Mouse (Mus musculus): ENCODE results near the gene Papln. TPM values are rescaled to one million over a fixed set of nuclear protein-coding genes. Genes with fewer than 3 reads are reported as not detected.

Gene Papln
- polyA plus RNA-seq, 1 experiment from 2014 or later = 0.05 TPM

GRCm38 (mm10) chr12:83791737-83792136 lies 28.3 kb downstream of the Papln start:
- 91% methylated on average over 10 of the region's 10 CpGs for WGBS
- Histone ChIP-seq H3K4me2 (replicated peaks) (no peak overlapping the region), H3K36me3 (peaks cover 29% of the 10 kb centered on the region), H3K27ac (replicated peaks) (no peak overlapping the region), H3K4me1 (no peaks in the 10 kb centered on the region), H3K4me3 (no peak overlapping the region), H3K9me3 (no peaks in the 10 kb centered on the region), H3K9ac (replicated peaks) (no peak overlapping the region), H3K27me3 (no peaks in the 10 kb centered on the region)
- ATAC-seq (ENCODE audit: low FRiP score, low read depth) = no peak

- Histone ChIP-seq H3K4me2 (replicated peaks) (no peak overlapping the region), H3K36me3 (peaks cover 35% of the 10 kb centered on the region), H3K27ac (replicated peaks) (no peak overlapping the region), H3K9ac (replicated peaks) (no peak overlapping the region), H3K4me3 (no peak overlapping the region), H3K27me3 (no peaks in the 10 kb centered on the region), H3K4me1 (no peaks in the 10 kb centered on the region), H3K9me3 (no peaks in the 10 kb centered on the region)
- ATAC-seq (ENCODE audit: low FRiP score, low read depth) = no peak
- WGBS = 73% methylated on average over 10 of the region's 10 CpGs
These were observed 29.4 kb downstream of the Papln start for GRCm38 (mm10) chr12:83792706-83793410.

GRCm38 (mm10) chr12:83795051-83795450 lies 31.6 kb downstream of the Papln start:
- WGBS = 52% methylated on average over 2 of the region's 2 CpGs
- H3K9ac ChIP-seq (replicated peaks) = no peak overlapping the region
- H3K4me1 ChIP-seq = no peaks in the 10 kb centered on the region
- no peaks in the 10 kb centered on the region for H3K9me3 ChIP-seq
- peaks cover 53% of the 10 kb centered on the region for H3K36me3 ChIP-seq
- H3K27ac ChIP-seq (replicated peaks) = no peak overlapping the region
- ATAC-seq (ENCODE audit: low FRiP score, low read depth) = no peak
- no peak overlapping the region for H3K4me2 ChIP-seq (replicated peaks)
- H3K4me3 ChIP-seq = no peak overlapping the region
- H3K27me3 ChIP-seq = no peaks in the 10 kb centered on the region

GRCm38 (mm10) chr12:83795586-83795985 lies 32.2 kb downstream of the Papln start:
- no peak for ATAC-seq (ENCODE audit: low FRiP score, low read depth)
- H3K4me1 ChIP-seq = no peaks in the 10 kb centered on the region

GRCm38 (mm10) chr12:83798313-83798712 lies 34.9 kb downstream of the Papln start:
- Histone ChIP-seq H3K27me3 (no peaks in the 10 kb centered on the region), H3K9ac (replicated peaks) (no peak overlapping the region), H3K27ac (replicated peaks) (no peak overlapping the region), H3K4me1 (no peaks in the 10 kb centered on the region), H3K4me2 (replicated peaks) (no peak overlapping the region), H3K4me3 (no peak overlapping the region), H3K9me3 (no peaks in the 10 kb centered on the region), H3K36me3 (peaks cover 61% of the 10 kb centered on the region)
- ATAC-seq (ENCODE audit: low FRiP score, low read depth) = no peak
- 86% methylated on average over 5 of the region's 5 CpGs for WGBS

More at GRCm38 (mm10) chr12:83795586-83795985, 32.2 kb downstream of the Papln start:
- H3K4me2 ChIP-seq (replicated peaks) = no peak overlapping the region
- H3K27ac ChIP-seq (replicated peaks) = no peak overlapping the region
- H3K4me3 ChIP-seq = no peak overlapping the region
- no peak overlapping the region for H3K9ac ChIP-seq (replicated peaks)
- H3K36me3 ChIP-seq = peaks cover 59% of the 10 kb centered on the region
- H3K27me3 ChIP-seq = no peaks in the 10 kb centered on the region
- WGBS = 90% methylated on average over 6 of the region's 7 CpGs
- no peaks in the 10 kb centered on the region for H3K9me3 ChIP-seq

GRCm38 (mm10) chr12:83800943-83801342 lies 37.5 kb downstream of the Papln start:
- no peaks in the 10 kb centered on the region for H3K4me1 ChIP-seq
- H3K9ac ChIP-seq (replicated peaks) = no peak overlapping the region
- H3K4me3 ChIP-seq = no peak overlapping the region
- no peaks in the 10 kb centered on the region for H3K27me3 ChIP-seq
- peaks cover 75% of the 10 kb centered on the region for H3K36me3 ChIP-seq
- no peak overlapping the region for H3K27ac ChIP-seq (replicated peaks)
- 53% methylated on average over 9 of the region's 9 CpGs for WGBS
- no peak overlapping the region for H3K4me2 ChIP-seq (replicated peaks)
- no peak for ATAC-seq (ENCODE audit: low FRiP score, low read depth)
- 0 out of 2 replicates have a peak, but pooled peaks cover 4% of the 10 kb centered on the region for H3K9me3 ChIP-seq

- 93% methylated on average over 7 of the region's 7 CpGs for WGBS
- no peak for ATAC-seq (ENCODE audit: low FRiP score, low read depth)
- H3K4me2 ChIP-seq (replicated peaks) = no peak overlapping the region
- H3K36me3 ChIP-seq = peaks cover 79% of the 10 kb centered on the region
- H3K4me1 ChIP-seq = no peaks in the 10 kb centered on the region
- H3K27me3 ChIP-seq = no peaks in the 10 kb centered on the region
- no peak overlapping the region for H3K27ac ChIP-seq (replicated peaks)
- H3K9ac ChIP-seq (replicated peaks) = no peak overlapping the region
- 0 out of 2 replicates have a peak, but pooled peaks cover 4% of the 10 kb centered on the region for H3K9me3 ChIP-seq
- no peak overlapping the region for H3K4me3 ChIP-seq
These were observed 40.2 kb downstream of the Papln start for GRCm38 (mm10) chr12:83803641-83804040.

- WGBS = 91% methylated on average over 3 of the region's 3 CpGs
- Histone ChIP-seq H3K36me3 (peaks cover 13% of the 10 kb centered on the region), H3K9ac (replicated peaks) (no peak overlapping the region), H3K4me1 (no peaks in the 10 kb centered on the region), H3K27ac (replicated peaks) (no peak overlapping the region), H3K4me3 (no peak overlapping the region), H3K9me3 (no peaks in the 10 kb centered on the region), H3K27me3 (no peaks in the 10 kb centered on the region), H3K4me2 (replicated peaks) (no peak overlapping the region)
- ATAC-seq (ENCODE audit: low FRiP score, low read depth) = no peak
These were observed 48.5 kb downstream of the Papln start for GRCm38 (mm10) chr12:83811901-83812300.

- Histone ChIP-seq H3K9me3 (no peaks in the 10 kb centered on the region), H3K27ac (replicated peaks) (no peak overlapping the region), H3K4me3 (no peak overlapping the region), H3K36me3 (0 out of 2 replicates have a peak, but pooled peaks cover 5% of the 10 kb centered on the region), H3K9ac (replicated peaks) (no peak overlapping the region), H3K27me3 (no peaks in the 10 kb centered on the region), H3K4me2 (replicated peaks) (no peak overlapping the region), H3K4me1 (no peaks in the 10 kb centered on the region)
- WGBS = 95% methylated on average over 1 of the region's 1 CpGs
- no peak for ATAC-seq (ENCODE audit: low FRiP score, low read depth)
These were observed 53.2 kb downstream of the Papln start for GRCm38 (mm10) chr12:83816616-83817015.

GRCm38 (mm10) chr12:83830424-83830823 lies 67.0 kb downstream of the Papln start:
- H3K9me3 ChIP-seq = no peaks in the 10 kb centered on the region
- 80% methylated on average over 3 of the region's 3 CpGs for WGBS
- ATAC-seq (ENCODE audit: low FRiP score, low read depth) = no peak
- no peak overlapping the region for H3K4me2 ChIP-seq (replicated peaks)
- H3K4me1 ChIP-seq = no peaks in the 10 kb centered on the region
- no peak overlapping the region for H3K9ac ChIP-seq (replicated peaks)
- H3K27ac ChIP-seq (replicated peaks) = no peak overlapping the region
- H3K4me3 ChIP-seq = no peak overlapping the region
- H3K27me3 ChIP-seq = no peaks in the 10 kb centered on the region
- H3K36me3 ChIP-seq = peaks cover 24% of the 10 kb centered on the region; the same call in 1 of the 2 replicates

- no peak overlapping the region for H3K27ac ChIP-seq (replicated peaks)
- no peaks in the 10 kb centered on the region for H3K4me1 ChIP-seq
- no peak overlapping the region for H3K9ac ChIP-seq (replicated peaks)
- no peak for ATAC-seq (ENCODE audit: low FRiP score, low read depth)
- no peak overlapping the region for H3K4me3 ChIP-seq
- H3K9me3 ChIP-seq = no peaks in the 10 kb centered on the region
- H3K27me3 ChIP-seq = no peaks in the 10 kb centered on the region
- WGBS = 99% methylated on average over 3 of the region's 3 CpGs
- H3K36me3 ChIP-seq = peaks cover 40% of the 10 kb centered on the region
- H3K4me2 ChIP-seq (replicated peaks) = no peak overlapping the region
These were observed 70.5 kb downstream of the Papln start for GRCm38 (mm10) chr12:83833979-83834378.

- no peaks in the 10 kb centered on the region for H3K4me1 ChIP-seq
- no peak for ATAC-seq (ENCODE audit: low FRiP score, low read depth)
- no peak overlapping the region for H3K4me2 ChIP-seq (replicated peaks)
- H3K36me3 ChIP-seq = peaks cover 40% of the 10 kb centered on the region
- H3K27me3 ChIP-seq = no peaks in the 10 kb centered on the region
- no peaks in the 10 kb centered on the region for H3K9me3 ChIP-seq
- 92% methylated on average over 10 of the region's 10 CpGs for WGBS
- no peak overlapping the region for H3K27ac ChIP-seq (replicated peaks)
- H3K9ac ChIP-seq (replicated peaks) = no peak overlapping the region
- H3K4me3 ChIP-seq = no peak overlapping the region
These were observed 78.2 kb downstream of the Papln start for GRCm38 (mm10) chr12:83841409-83842190.

Measured in midbrain, embryonic 12.5 days (tissue).